Mouse (Mus musculus) MEL (cell line): ENCODE data around the gene Bmp8a.

Experiments used
- CHD2 ChIP-seq: IDR thresholded peaks from 2 replicates; pipeline ENCODE4 v1.6.1; 2011; ENCODE audit warnings: low read length, improper control_type of control experiment
- CTCF ChIP-seq, 3 experiments: IDR thresholded peaks in 2 of 3; conservative IDR thresholded peaks in 1 of 3; 2 replicates each; pipeline ENCODE4 v1.5.1; 2011 to 2012; ENCODE audit warnings: low read length in 3 of 3, low read depth in 2 of 3, mild to moderate bottlenecking in 2 of 3, improper control_type of control experiment in 1 of 3, inconsistent platforms in 1 of 3, mixed read lengths in 1 of 3, moderate library complexity in 1 of 3; ENCODE audit not compliant: control insufficient read depth in 1 of 3, insufficient read depth in 1 of 3, poor library complexity in 1 of 3, severe bottlenecking in 1 of 3
- EP300 ChIP-seq, 2 experiments: IDR thresholded peaks; 2 replicates each; pipeline ENCODE4 v1.6.1; 2011; ENCODE audit warnings: improper control_type of control experiment in 2 of 2, low read length in 2 of 2, low read depth in 1 of 2, mild to moderate bottlenecking in 1 of 2
- GATA1 ChIP-seq: IDR thresholded peaks from 2 replicates; pipeline ENCODE4 v1.6.1; 2011; ENCODE audit warnings: low read depth, low read length, improper control_type of control experiment
- JUND ChIP-seq: IDR thresholded peaks from 2 replicates; pipeline ENCODE4 v1.6.1; 2011; ENCODE audit warnings: low read depth, mild to moderate bottlenecking, improper control_type of control experiment, low read length
- MAZ ChIP-seq: IDR thresholded peaks from 2 replicates; pipeline ENCODE4 v1.6.1; 2012; ENCODE audit warnings: low read depth, mild to moderate bottlenecking, inconsistent platforms, low read length, improper control_type of control experiment
- POLR2A ChIP-seq, 2 experiments: IDR thresholded peaks; 2 replicates each; pipeline ENCODE4 v1.6.1; 2011 to 2012; ENCODE audit warnings: low read length in 2 of 2, mild to moderate bottlenecking in 2 of 2, control low read depth in 1 of 2, improper control_type of control experiment in 1 of 2, low read depth in 1 of 2, moderate library complexity in 1 of 2; ENCODE audit not compliant: control insufficient read depth in 1 of 2, insufficient read depth in 1 of 2, poor library complexity in 1 of 2
- POLR2AphosphoS5 ChIP-seq: IDR thresholded peaks from 2 replicates; pipeline ENCODE4 v1.6.1; 2012; ENCODE audit warnings: low read depth, borderline replicate concordance, mild to moderate bottlenecking, inconsistent platforms, low read length, moderate library complexity, mixed read lengths
- SMC3 ChIP-seq: IDR thresholded peaks from 2 replicates; pipeline ENCODE4 v1.6.1; 2011; ENCODE audit warnings: low read depth, low read length, improper control_type of control experiment
- TAL1 ChIP-seq: IDR thresholded peaks from 2 replicates; pipeline ENCODE4 v1.6.1; 2012; ENCODE audit warnings: mild to moderate bottlenecking, inconsistent platforms, low read length, moderate library complexity, mixed read lengths
- UBTF ChIP-seq: IDR thresholded peaks from 2 replicates; pipeline ENCODE4 v1.6.1; 2012; ENCODE audit warnings: low read depth, mild to moderate bottlenecking, inconsistent platforms, low read length, improper control_type of control experiment, moderate library complexity, borderline replicate concordance; ENCODE audit not compliant: insufficient read depth
- USF2 ChIP-seq, 2 experiments: IDR thresholded peaks; 2 replicates each; pipeline ENCODE4 v1.6.1; 2011 to 2012; ENCODE audit warnings: improper control_type of control experiment in 2 of 2, low read length in 2 of 2, borderline replicate concordance in 1 of 2, inconsistent platforms in 1 of 2, low read depth in 1 of 2, mild to moderate bottlenecking in 1 of 2; ENCODE audit not compliant: insufficient read depth in 1 of 2

GRCm38 (mm10) chr4:123282500-123282899 lies 60.6 kb downstream of the Bmp8a start:
- TF ChIP-seq TAL1: no peak
- TF ChIP-seq POLR2A (IDR thresholded peaks at IDR 0.05; ENCODE audit: control insufficient read depth in 1 of 2, insufficient read depth in 1 of 2, low read depth in 1 of 2, low read length in 2 of 2, poor library complexity in 1 of 2): peak; percentile 65 to 98
- TF ChIP-seq EP300 (IDR thresholded peaks at IDR 0.05; ENCODE audit: low read depth in 1 of 2, low read length in 2 of 2): peak in 1 of 2 experiments; percentile 33; a peak in 1 of 4 replicates
- TF ChIP-seq CTCF (IDR thresholded peaks at IDR 0.05 in 2 of 3, conservative IDR thresholded peaks at IDR 0.05 in 1 of 3; ENCODE audit: control insufficient read depth in 1 of 3, insufficient read depth in 1 of 3, low read depth in 2 of 3, low read length in 3 of 3, poor library complexity in 1 of 3, severe bottlenecking in 1 of 3): peak; percentile 72 to 88 (median 81)
- no peak for TF ChIP-seq JUND
- no peak for TF ChIP-seq SMC3
- TF ChIP-seq CHD2: no peak
- no peak for TF ChIP-seq UBTF
- TF ChIP-seq POLR2AphosphoS5: no peak
- no peak for TF ChIP-seq GATA1
- TF ChIP-seq USF2 (IDR thresholded peaks at IDR 0.05; ENCODE audit: borderline replicate concordance in 1 of 2, insufficient read depth in 1 of 2, low read depth in 1 of 2, low read length in 2 of 2): no peak
- TF ChIP-seq MAZ: peak; percentile 65; the same call in 1 of the 2 replicates
